Mouse (Mus musculus): ENCODE measurements at regions not wholly inside any gene's neighbourhood (a gene's known extent, or its start where the extent isn't known, plus 50 kb on each side); places are given as distances from the start of the nearest gene placed in this dataset.

DNA sequence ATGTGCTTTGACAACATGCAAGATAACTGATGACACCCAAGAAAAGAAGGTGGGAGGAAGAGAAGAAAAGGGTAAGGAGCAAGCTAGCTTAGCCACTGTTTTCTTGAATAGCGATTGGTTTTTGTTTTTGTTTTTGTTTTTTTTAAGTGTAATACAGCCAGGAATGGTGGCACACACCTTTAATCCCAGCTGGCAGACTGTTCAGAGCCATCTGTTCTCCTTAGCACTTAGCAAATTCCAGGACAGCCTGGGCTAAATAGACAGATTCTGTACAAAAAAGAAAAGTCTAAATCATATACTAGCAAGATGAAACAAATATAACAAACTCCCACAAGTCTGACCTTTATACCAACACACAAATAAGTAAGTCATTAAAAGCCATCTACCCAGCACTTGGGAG, 50.4 kb upstream of the Nabp1 start:
- WGBS: 88% methylated on average over 1 of the region's 1 CpGs
- no peak for DNase-seq (ENCODE audit: low spot score)

More for the DNA sequence above, 50.4 kb upstream of the Nabp1 start:
- Histone ChIP-seq H3K36me3 (ENCODE audit: control insufficient read depth, insufficient read depth, low read length) (no peaks in the 10 kb centered on the region), H3K4me2 (ENCODE audit: low read depth, low read length, severe bottlenecking) (no peak overlapping the region), H3K4me3 (ENCODE audit: low read depth, low read length) (no peak overlapping the region), H3K27ac (ENCODE audit: low read depth, low read length) (no peak overlapping the region), H3K9me3 (ENCODE audit: control insufficient read depth, low read length) (no peaks in the 10 kb centered on the region), H3K27me3 (ENCODE audit: control insufficient read depth, insufficient read depth, low read length) (no peaks in the 10 kb centered on the region), H3K9ac (ENCODE audit: low read length) (no peak overlapping the region), H3K4me1 (replicated peaks; ENCODE audit: control insufficient read depth, insufficient read depth, low read length) (no peaks in the 10 kb centered on the region)
- no peak for ATAC-seq (replicated peaks; ENCODE audit: low FRiP score)
